Mouse (Mus musculus): Measurements from ENCODE around the gene Vegfc.

- TF ChIP-seq ZC3H11A (IDR thresholded peaks at IDR 0.05; ENCODE audit: borderline replicate concordance, low read depth, low read length), result no peak
- TF ChIP-seq ZNF384 (IDR thresholded peaks at IDR 0.05; ENCODE audit: low read depth, low read length), result no peak
- TF ChIP-seq MAFK (IDR thresholded peaks at IDR 0.05; ENCODE audit: insufficient read depth, low read depth, low read length), result no peak
- TF ChIP-seq CHD2 (IDR thresholded peaks at IDR 0.05; ENCODE audit: low read depth, low read length), result no peak; the same call in 1 of the 2 replicates
- no peak for TF ChIP-seq HCFC1 (IDR thresholded peaks at IDR 0.05; ENCODE audit: borderline replicate concordance, insufficient read depth, low read length)
Measured at GRCm38 (mm10) chr8:54076301-54076700, 1.1 kb upstream of the Vegfc start.
